Mouse (Mus musculus): Measurements from ENCODE around the gene Ryr3.

Ryr3 gene

DNA sequence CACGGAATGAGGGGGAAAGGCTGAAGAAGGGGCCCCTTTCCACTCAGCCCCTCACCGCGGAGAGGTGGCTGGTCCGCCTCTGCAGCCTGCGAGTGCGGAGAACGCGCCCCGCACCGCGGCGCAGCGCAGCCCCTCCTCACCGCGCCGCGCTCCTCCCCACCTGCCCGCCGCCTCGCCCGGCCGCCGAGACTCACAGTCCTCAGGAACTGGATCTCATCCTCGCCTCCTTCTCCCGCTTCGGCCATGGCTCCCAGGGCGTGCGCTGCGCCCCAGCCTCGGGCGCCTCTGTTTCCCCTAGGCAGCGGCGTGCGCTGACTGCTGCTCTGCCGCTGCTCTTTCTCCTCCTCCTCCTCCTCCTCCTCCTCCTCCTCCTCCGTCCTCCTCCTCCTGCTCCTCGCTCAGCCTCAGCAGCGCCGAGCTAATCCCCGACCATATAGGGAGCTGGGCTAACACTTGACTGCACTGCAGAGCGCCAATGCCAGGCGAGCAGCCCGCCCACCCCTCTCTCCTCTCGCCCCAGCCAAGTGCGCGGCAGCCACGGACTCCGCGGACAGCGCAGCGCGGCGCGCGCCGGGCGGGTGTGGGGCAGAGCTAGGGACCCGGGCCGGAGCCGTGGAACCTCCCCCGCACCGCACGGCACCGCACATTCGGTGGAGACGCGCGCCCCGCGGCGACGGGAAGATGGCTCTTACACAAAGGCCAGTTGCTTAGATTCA, at the start of gene Ryr3:
TSS of gene Ryr3 (minus strand) at position 351 of the 716 bp plus-strand sequence.
- peak; percentile 78 for ATAC-seq (ENCODE audit: insufficient number of reproducible peaks, low FRiP score, low TSS enrichment)

DNA sequence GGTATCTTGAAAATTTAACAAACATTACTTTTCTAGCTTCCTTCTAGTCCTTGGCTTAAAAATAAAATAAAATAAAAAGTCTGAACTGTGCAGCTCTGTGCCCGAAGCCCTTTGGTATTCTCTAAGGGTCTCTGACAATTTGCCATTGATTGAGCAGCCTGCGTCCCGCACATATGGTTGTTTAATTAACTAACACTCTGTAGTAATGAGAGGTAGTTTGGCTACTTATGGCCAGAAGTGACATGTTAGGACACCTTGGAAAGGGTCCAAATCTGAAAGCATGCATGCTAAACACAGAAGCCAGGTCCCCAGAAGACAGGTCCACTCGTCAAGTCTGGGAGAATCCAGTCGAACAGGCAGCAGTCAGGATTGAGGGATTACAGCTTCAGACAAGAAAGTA, 22.0 kb upstream of the Ryr3 start:
- no peak for ATAC-seq (ENCODE audit: insufficient number of reproducible peaks, low FRiP score, low TSS enrichment)

DNA sequence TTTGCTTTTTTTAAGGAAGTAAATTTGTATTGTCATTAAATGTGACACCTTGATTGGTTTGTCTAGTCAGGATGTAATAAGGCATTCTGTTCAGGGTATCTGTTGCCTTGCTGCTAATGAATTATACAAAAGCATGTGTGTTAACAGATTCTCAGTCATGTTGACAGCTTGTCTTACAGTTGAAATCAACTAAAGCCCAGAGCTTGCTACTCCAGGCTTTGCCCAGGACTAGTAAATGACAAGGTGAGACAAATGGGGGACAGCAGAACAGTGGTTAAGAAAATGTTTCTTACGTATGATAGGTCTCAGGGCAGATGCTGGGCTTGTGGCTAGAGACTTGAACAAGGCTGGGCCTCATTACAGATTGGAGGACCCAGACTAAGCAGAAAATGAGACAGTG, 20.1 kb upstream of the Ryr3 start:
- ATAC-seq (ENCODE audit: insufficient number of reproducible peaks, low FRiP score, low TSS enrichment), result no peak

DNA sequence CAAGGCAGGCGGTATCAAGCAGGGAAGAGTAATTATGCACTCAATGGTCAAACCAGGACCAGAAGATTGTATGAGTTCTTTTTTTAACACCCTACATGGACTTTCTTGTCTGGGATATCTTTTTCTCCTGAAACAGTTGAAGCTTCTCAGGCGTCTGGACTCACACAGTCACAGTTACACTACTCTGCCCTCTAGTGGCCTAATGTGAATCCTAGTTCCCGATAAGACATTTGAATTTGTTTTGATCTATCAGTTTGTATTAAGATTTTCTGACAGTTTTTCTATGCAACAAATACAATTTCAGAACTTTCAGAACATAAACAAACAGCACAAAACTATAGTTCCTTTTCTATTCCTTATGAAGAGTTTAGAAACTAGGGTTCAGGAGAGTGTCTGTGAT, 17.7 kb upstream of the Ryr3 start:
- ATAC-seq (ENCODE audit: insufficient number of reproducible peaks, low FRiP score, low TSS enrichment), result peak; percentile 84

DNA sequence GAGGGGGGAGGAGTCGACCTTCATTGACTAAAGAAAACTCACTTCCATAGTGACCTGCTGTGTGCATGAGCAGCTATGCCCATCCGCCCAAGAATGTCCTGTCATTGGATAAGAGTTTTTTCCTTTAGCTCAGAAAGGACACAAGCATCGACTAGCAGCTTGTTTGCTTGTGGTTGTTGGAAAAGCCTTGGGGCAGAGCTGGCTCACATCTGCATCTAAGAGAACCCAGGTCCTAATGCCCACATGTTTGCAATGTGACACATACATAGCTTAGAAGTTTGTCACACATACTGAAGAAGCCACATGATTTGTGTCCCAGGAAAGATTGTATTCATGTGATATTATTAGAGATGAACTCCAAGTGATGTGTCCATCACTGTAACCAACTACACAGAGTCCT, 16.5 kb upstream of the Ryr3 start:
- ATAC-seq (ENCODE audit: insufficient number of reproducible peaks, low FRiP score, low TSS enrichment), result no peak

DNA sequence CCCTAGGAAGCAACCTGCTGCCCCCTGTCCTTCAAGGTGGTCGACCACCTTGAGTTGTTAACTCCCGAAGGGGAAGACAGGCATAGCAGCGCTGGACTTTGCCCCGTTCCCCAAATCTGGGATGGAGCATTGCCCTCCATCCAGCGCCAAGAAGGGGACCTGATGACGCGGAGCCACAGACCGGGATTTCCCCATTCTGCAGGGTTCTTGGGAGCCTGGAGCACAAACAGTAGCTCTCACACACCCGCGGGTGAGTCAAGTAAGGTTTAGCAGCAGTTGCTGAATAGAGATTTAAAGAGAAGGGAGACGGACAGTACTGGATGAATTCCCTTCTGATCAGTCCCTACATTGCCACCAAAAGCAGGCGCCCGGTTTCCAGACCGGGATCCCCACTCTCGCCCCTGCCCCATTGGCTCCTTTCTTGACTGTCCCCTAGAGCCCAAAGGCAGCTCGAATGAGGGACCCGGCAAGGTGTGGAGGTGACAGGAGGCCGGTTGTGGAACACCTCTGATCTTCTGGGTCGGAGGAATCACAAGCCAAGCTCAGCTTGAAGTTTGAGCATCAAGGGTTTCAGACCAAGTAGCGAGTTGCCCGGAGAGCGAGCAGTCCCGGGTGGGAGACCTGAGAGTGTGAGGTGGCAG, 671 bp downstream of the Ryr3 start:
- ATAC-seq (ENCODE audit: insufficient number of reproducible peaks, low FRiP score, low TSS enrichment), result peak; percentile 47

DNA sequence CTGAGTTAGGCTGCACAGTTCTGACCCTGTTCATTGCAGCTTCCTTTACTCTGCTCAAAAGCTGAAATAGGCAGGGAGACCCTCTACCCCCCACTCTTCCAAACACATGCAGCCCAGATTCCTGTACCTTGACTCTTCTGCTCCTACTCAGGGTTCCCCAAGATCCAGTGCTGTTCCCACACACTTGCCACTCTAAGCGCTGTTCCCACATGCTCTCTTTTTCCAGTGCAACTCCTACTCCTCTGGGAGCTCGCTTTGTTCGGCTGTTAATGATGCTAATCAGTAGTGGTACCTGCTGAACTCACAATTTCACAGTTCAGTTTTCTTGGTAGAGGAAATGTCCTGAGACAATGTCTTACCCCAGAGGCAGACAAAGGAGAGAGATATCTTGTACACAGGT, 6.9 kb downstream of the Ryr3 start:
- no peak for ATAC-seq (ENCODE audit: insufficient number of reproducible peaks, low FRiP score, low TSS enrichment)

DNA sequence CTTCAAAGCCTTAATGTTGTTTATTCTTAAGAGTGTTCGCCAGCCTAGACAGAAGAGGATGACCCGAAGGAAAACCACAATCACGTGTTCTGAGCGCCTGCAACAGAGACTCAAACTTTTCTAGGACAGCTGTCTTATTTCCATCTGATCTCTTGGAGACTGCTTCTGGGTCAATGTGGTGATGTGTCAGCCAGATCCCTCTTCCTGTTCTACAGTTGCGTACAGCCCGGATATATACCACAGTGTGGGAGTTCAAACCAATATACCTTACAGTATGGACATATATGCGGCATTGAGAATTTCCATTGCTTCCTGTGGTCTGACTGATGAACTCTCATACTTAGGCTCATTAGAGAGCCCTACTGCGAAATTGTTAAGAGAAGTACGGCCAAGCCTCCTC, 7.6 kb downstream of the Ryr3 start:
- ATAC-seq (ENCODE audit: insufficient number of reproducible peaks, low FRiP score, low TSS enrichment), result no peak

DNA sequence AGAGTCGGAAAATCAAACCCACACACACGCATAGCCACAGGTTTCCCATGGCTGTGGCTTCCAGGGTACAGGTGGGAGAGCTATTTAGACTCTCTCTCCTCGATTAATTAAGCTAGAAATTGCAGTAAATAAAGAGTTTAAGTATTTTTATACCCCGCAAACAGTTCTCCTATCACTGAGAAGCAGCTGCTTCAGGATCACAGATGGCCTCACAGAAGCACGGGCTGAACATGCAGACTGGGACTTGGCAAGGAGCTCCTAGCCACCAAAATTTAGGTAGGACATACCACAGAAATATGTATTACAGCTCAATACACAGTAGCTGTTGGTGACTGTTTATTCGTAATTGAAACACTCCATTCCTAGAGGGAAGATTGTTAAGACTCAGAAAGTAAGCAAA, 14.0 kb downstream of the Ryr3 start:
- ATAC-seq (ENCODE audit: insufficient number of reproducible peaks, low FRiP score, low TSS enrichment), result no peak

DNA sequence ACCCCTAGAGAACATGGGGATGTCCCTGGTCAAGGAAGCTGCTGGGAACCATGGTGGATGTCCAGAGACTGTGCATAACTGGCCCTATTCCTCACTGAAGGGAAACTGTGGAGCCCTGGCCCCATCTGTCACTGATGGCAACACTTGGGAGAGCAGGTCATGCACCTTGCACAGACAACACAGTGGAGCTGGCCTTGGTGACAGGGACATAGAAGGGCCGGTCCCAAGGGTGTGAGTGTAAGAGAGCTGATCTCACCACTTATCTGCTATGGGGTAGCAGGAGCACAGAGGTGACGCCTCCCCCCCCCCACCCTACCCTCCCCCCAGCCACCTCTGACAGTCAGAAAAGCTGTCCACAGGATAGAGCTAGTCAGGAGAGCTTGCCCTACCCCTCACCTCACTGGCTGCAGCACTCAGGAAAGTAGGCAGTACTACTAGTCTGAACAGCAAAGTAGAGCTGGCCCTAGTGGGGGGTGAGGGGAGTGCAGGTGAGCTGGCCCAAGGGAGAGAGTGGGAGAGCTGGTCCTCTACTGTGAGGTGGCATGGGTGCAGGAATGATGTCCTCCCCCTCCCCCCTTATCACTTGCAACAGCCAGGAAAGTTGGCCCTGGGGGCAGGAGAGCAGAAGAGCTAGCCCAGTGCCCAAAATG, 17.7 kb downstream of the Ryr3 start:
- no peak for ATAC-seq (ENCODE audit: insufficient number of reproducible peaks, low FRiP score, low TSS enrichment)

DNA sequence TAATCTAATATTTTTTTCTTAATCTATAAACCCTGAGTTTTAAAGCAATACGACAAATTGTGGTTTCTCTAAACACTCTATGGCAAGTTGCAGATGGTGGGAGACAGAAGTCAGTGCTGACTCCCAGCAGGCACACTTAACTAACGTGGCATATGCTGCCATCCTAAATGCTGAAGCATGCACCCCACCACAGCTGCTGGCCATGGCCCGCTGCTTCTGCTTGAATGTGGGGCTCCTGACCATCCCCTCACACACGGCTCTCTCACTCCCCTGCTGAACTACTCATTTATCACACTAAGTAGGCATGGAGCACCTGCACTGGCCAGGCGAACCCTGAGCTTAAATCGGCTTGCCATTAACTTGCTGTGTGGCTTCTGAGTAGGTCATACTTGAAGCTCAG, 29.7 kb downstream of the Ryr3 start:
- ATAC-seq (ENCODE audit: insufficient number of reproducible peaks, low FRiP score, low TSS enrichment), result no peak

DNA sequence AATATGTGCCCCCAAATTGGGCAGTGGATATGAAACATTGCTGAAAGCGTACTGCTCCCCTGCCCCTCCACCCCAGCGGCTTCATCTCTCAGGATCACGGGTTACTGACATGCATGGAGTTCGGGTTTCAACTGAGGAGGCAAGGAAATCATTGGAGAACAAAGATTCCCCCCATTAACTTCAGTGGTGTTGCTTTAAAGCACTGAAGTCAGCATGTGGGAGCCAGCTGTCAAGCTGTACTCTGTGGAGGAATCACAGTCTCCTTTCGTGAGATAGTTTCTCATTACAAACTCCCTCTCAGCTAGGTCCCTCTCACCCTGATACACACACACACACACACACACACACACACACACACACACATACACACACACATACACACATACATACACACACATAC, 35.2 kb downstream of the Ryr3 start:
- ATAC-seq (ENCODE audit: insufficient number of reproducible peaks, low FRiP score, low TSS enrichment), result no peak

DNA sequence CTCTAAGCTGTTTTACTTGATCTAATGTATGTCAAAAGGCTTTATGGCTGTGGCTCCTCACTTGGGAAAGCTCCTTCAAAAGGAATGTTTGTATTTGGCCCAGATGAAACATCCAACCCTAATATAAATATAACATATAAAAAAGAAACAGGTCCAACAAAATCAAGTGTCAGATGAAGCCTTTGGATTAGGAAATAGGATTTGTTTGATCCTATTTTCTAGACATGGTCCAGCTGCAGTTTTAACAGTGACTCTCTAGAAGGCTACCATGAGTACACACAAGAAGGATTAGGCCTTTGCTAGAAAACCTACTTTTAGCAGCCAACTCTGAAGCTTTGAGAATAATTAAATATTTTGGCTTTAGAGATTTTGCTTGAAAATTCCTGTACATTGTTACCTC, 38.8 kb downstream of the Ryr3 start:
- ATAC-seq (ENCODE audit: insufficient number of reproducible peaks, low FRiP score, low TSS enrichment), result no peak

DNA sequence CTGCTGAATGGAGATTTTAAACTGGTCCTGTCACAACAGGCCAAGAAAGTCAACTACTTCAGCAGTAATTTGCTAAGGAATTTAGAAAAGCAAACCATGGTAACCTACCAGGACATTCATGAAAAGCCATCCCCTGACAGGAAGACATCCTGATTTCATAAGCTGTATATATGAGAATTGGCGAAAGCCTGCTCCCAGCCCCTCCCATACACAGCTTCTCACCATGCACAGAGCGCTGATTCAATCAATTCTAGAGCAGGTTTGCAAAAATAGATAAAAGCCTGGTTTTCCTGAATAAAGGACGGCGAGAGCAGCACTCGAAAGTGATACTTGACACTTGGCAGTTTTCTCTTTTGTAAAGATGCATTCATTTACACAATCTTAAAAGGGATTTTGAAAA, 40.6 kb downstream of the Ryr3 start:
- no peak for ATAC-seq (ENCODE audit: insufficient number of reproducible peaks, low FRiP score, low TSS enrichment)

DNA sequence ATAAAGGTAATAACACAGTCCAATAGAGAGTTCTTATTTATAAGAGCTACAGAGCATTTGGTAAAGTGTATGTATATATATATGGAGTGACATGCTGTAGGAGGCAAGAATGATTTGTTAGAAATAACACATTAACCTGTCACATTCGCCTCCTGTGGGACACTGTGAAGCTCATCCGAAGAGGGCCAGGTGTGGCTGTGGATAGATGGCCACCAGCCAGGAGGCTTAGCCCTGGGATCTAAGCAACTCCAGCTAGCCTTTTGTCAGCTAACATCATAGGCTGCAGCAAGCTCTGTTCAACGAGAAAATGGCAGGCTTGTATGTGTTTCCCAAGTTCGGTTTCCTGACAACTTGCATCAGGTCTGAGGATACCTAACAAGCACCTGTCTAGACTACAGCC, 48.8 kb downstream of the Ryr3 start:
- ATAC-seq (ENCODE audit: insufficient number of reproducible peaks, low FRiP score, low TSS enrichment), result peak; percentile 66; the same call in 1 of the 2 replicates

DNA sequence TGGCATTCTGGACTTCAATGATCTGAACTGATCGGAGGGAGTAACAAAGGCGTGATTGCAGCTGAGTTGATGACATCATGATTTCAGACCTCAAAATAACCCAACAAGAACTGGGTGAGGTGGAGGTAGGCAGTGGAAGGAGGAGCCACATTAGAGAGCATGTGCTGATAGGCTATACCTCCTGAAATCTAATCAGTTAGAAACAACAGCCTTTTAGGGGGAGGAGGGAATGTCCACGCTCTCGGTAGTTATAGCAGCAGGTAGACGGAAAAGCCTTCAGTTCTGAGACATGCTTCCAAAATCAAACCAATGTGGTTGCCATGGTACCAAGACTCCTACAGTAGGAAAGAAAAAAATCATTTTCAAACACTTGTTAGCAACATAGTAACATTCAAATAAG, 55.4 kb downstream of the Ryr3 start:
- no peak for ATAC-seq (ENCODE audit: insufficient number of reproducible peaks, low FRiP score, low TSS enrichment)

DNA sequence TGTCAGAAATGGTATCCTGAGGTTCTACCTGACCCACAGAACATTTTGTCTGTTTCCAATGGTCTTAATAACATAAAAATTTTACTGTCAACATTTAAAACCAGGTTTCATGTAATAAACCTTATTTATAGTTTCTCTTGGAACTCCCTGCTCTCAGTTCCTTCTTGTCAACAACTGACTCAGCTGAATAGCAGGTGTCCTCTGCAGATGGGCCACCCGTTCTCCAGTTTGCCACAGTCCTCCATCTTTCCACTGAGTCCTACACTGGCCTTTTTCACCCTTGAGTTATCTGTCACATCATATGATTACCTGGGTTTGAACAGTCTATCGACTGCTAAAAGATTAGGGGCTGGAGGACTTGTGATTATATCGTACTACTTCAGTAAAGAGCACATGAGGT, 79.1 kb downstream of the Ryr3 start:
- no peak for ATAC-seq (ENCODE audit: insufficient number of reproducible peaks, low FRiP score, low TSS enrichment)

DNA sequence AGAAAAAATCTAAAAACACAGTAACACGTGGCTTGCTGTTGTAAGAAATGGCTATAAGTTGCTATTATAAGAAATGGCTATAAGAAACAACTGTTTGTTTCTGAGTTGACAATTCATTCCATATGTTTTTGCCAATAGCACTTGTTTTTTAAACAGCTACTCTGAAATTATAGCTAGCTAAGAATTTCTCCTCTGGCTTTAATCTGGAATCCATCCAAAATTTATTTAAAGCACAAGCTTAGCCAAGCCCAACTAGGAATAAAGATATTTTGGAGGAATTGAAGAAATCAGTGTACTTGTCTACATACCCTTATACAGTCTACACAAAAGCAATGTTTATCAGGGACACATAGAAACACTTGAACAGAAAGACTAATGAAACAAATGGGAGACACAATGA, 93.4 kb downstream of the Ryr3 start:
- ATAC-seq (ENCODE audit: insufficient number of reproducible peaks, low FRiP score, low TSS enrichment), result no peak

DNA sequence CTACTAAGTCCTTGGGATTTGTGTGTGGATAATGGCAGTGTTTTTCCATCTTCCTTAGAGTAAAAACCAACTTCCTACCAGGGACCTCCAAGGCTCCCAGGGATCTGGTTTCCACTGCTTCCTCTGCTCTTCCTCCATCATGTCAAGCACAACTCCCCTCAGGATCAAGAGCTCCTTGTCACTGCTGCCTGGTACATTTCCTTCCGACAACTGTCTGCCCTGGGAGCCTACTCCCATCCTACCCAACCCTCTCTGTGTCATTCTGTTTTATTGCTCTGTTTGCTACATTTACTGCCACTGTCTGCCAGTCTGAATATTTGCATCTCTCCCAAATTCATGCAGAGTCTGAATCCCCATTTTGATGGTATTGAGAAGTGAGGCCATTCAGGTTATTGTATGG, 97.8 kb downstream of the Ryr3 start:
- no peak for ATAC-seq (ENCODE audit: insufficient number of reproducible peaks, low FRiP score, low TSS enrichment)

DNA sequence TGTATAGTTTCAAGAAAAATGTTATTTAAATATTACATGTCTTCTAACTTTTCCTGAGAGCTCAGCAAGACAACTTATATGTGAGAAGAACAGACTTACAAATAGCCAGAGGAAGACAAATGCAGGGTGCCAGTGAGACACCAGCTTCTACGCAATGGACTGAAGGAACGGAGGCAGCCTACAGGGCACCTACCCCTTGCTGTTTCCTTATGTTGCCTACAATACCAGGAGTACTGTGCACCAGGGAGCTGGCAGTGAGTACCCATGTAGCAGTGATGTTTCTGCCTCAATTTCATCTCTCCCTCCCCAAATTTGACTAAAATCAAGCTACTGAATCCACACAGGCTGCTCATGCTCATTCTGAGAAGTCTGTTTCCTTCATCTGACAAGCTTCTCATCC, 100.1 kb downstream of the Ryr3 start:
- peak; percentile 71 for ATAC-seq (ENCODE audit: insufficient number of reproducible peaks, low FRiP score, low TSS enrichment)

DNA sequence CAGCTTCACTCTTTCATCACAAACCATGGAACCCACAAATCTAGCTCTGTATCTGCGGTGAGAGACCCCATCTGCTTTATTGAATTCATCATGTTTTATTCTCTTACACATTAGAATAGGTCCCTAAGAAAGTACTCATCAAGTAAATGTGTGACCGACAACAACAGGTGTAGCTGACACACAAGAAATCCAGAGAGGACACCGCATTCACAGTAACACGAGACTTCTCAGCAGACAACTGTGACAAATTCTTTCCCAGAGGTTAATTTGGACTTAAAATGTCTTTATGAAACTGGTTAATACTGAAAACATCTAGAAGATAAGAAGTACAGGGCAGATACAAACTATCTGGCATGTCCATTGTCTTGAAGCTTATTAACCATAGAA, 101.0 kb downstream of the Ryr3 start:
- no peak for ATAC-seq (ENCODE audit: insufficient number of reproducible peaks, low FRiP score, low TSS enrichment)
